Mouse (Mus musculus) lung, postnatal 4 days (tissue): ENCODE results near the gene Olfr794.

Experiments
- DNase-seq, 2 experiments: peaks; one replicate each; pipeline ENCODE4 v3.0.0; 2021

The Olfr794 gene

GRCm38 (mm10) chr10:129567355-129567754 is at the start of gene Olfr794:
Olfr794 (plus strand) TSS chr10:129567655.
- DNase-seq, result no peak

GRCm38 (mm10) chr10:129521492-129521891 is 46.0 kb upstream of the Olfr794 start, which contains the start of gene Olfr791:
Olfr791 (plus strand) TSS chr10:129521792.
- no peak for DNase-seq

- DNase-seq, result no peak
These were observed 28.6 kb upstream of the Olfr794 start, which contains the start of gene Olfr792 for GRCm38 (mm10) chr10:129538862-129539261. Olfr792 (plus strand) TSS chr10:129539162.

GRCm38 (mm10) chr10:129549354-129549753 is 18.1 kb upstream of the Olfr794 start:
- DNase-seq, result no peak

- DNase-seq, result no peak
These were observed 9.6 kb downstream of the Olfr794 start for GRCm38 (mm10) chr10:129577066-129577465.

- no peak for DNase-seq
These were observed 45.0 kb downstream of the Olfr794 start, which contains the start of gene Olfr796 for GRCm38 (mm10) chr10:129612470-129612869. Olfr796 (minus strand) TSS chr10:129612570.

- no peak for DNase-seq
These were observed 54.3 kb downstream of the Olfr794 start for GRCm38 (mm10) chr10:129621724-129622123.
